Mouse (Mus musculus) liver, embryonic 14.5 days (tissue): Measurements from ENCODE around the gene Draxin. TPM values are rescaled to one million over a fixed set of nuclear protein-coding genes. Genes with fewer than 3 reads are reported as not detected.

Experiments used
- ATAC-seq: fragments of 200-750 bp; cut with Nextera tagmentation; 2 replicates; pipeline ENCODE4 v1.8.0; 2017; ENCODE audit warnings: moderate number of reproducible peaks, mild to moderate bottlenecking, moderate library complexity; ENCODE audit not compliant: insufficient read depth
- DNase-seq, 3 experiments: peaks; one replicate each; pipeline ENCODE4 v3.0.0-alpha.2; 2012 to 2013; ENCODE audit warnings: low read depth in 3 of 3, low spot score in 3 of 3
- H3K27ac ChIP-seq: fragments of 300-500 bp; sonication (generic); 2 replicates; pipeline ENCODE4 v1.5.1; 2014; ENCODE audit warnings: moderate library complexity, mild to moderate bottlenecking, control low read depth, inconsistent platforms
- H3K27me3 ChIP-seq: fragments of 300-500 bp; sonication (generic); 2 replicates; pipeline ENCODE4 v1.6.1; 2014; ENCODE audit warnings: mild to moderate bottlenecking, low read length, moderate library complexity; ENCODE audit not compliant: control insufficient read depth, insufficient read depth
- H3K36me3 ChIP-seq: fragments of 300-500 bp; sonication (generic); replicated peaks from 2 replicates; pipeline ENCODE4 v1.6.1; 2014; ENCODE audit warnings: low read depth; ENCODE audit not compliant: control insufficient read depth, insufficient read depth
- H3K4me1 ChIP-seq, 2 experiments: fragments of 200-500 bp in 1 of 2; fragments of 300-500 bp in 1 of 2; sonication (generic) in 1 of 2; replicated peaks; 2 replicates each; pipeline ENCODE4 v1.6.1; 2012 to 2014; ENCODE audit warnings: antibody characterized with exemption in 1 of 2, inconsistent platforms in 1 of 2, low read length in 1 of 2; ENCODE audit not compliant: control insufficient read depth in 2 of 2, insufficient read depth in 2 of 2
- H3K4me2 ChIP-seq: fragments of 300-500 bp; sonication (generic); 2 replicates; pipeline ENCODE4 v1.6.1; 2014; ENCODE audit warnings: low read depth, mild to moderate bottlenecking, control low read depth, moderate library complexity
- H3K4me3 ChIP-seq, 2 experiments: fragments of 200-500 bp in 1 of 2; fragments of 300-500 bp in 1 of 2; sonication (generic) in 1 of 2; 2 replicates each; pipeline ENCODE4 v1.5.1; 2012 to 2014; ENCODE audit warnings: low read depth in 2 of 2, low read length in 2 of 2, mild to moderate bottlenecking in 2 of 2, control low read depth in 1 of 2, inconsistent platforms in 1 of 2, moderate library complexity in 1 of 2; ENCODE audit not compliant: insufficient read depth in 1 of 2
- H3K9ac ChIP-seq: fragments of 300-500 bp; sonication (generic); replicated peaks from 2 replicates; pipeline ENCODE4 v1.6.1; 2014; ENCODE audit warnings: mild to moderate bottlenecking, control low read depth, moderate library complexity
- H3K9me3 ChIP-seq: fragments of 300-500 bp; sonication (generic); 2 replicates; pipeline ENCODE4 v1.6.1; 2016; ENCODE audit warnings: low read length, mixed read lengths; ENCODE audit not compliant: control insufficient read depth
- CTCF ChIP-seq: IDR thresholded peaks from 2 replicates; pipeline ENCODE4 v1.5.1; 2016; ENCODE audit warnings: antibody characterized with exemption, low read depth, control low read depth
- EP300 ChIP-seq: IDR thresholded peaks from 2 replicates; pipeline ENCODE4 v1.6.1; 2016; ENCODE audit warnings: antibody characterized with exemption, low read depth
- WGBS: fragments of 180-500 bp; shearing (Covaris S2); extraction: QIAGEN DNeasy Blood & Tissue Kit; methylation state at CpG from one replicate; pipeline ENCODE4 v1.1.7; 2014; ENCODE audit not compliant: insufficient replicate concordance; 5-methylcytosine and 5-hydroxymethylcytosine counted together
- polyA plus RNA-seq, 2 experiments: library from polyadenylated mRNA; depleted of rRNA in 1 of 2; stranded (reverse) in 1 of 2; unstranded in 1 of 2; fragments of >200 nt; fragmentation: Nextera tagmentation in 1 of 2; extraction: Ambion mirVana in 1 of 2; gene quantifications; 2 replicates each; pipeline versions ENCODE4 v1.2.1 to v1.2.3; 2012 to 2014

Gene Draxin
- polyA plus RNA-seq, 2 experiments = 0.05 to 0.16 TPM

- TF ChIP-seq EP300 (no peak), CTCF (no peak)
- Histone ChIP-seq H3K9me3 (no peaks in the 10 kb centered on the region), H3K4me1 (no peaks in the 10 kb centered on the region), H3K27ac (no peak overlapping the region), H3K27me3 (no peaks in the 10 kb centered on the region), H3K4me2 (no peak overlapping the region), H3K4me3 (no peak overlapping the region), H3K36me3 (no peaks in the 10 kb centered on the region), H3K9ac (no peak overlapping the region)
- WGBS = 16% methylated on average over 7 of the region's 7 CpGs
- DNase-seq (no peak), ATAC-seq (peak; percentile 41; the same call in 1 of the 2 replicates)
Measured at GRCm38 (mm10) chr4:148108565-148109100, 21.9 kb downstream of the Draxin start.

GRCm38 (mm10) chr4:148107621-148108291 lies 22.7 kb downstream of the Draxin start:
- ATAC-seq = no peak
- TF ChIP-seq CTCF (no peak), EP300 (no peak)
- Histone ChIP-seq H3K9ac (no peak overlapping the region), H3K36me3 (no peaks in the 10 kb centered on the region), H3K4me3 (no peak overlapping the region), H3K9me3 (no peaks in the 10 kb centered on the region), H3K27ac (no peak overlapping the region), H3K4me2 (no peak overlapping the region), H3K4me1 (no peaks in the 10 kb centered on the region), H3K27me3 (no peaks in the 10 kb centered on the region)
- WGBS = 51% methylated on average over 22 of the region's 22 CpGs
- no peak for DNase-seq

- 70% methylated on average over 3 of the region's 3 CpGs for WGBS
- Histone ChIP-seq H3K4me3 (no peak overlapping the region), H3K9me3 (no peaks in the 10 kb centered on the region), H3K9ac (no peak overlapping the region), H3K4me2 (no peak overlapping the region), H3K4me1 (no peaks in the 10 kb centered on the region), H3K27me3 (no peaks in the 10 kb centered on the region; the same call in 1 of the 2 replicates), H3K36me3 (no peaks in the 10 kb centered on the region), H3K27ac (no peak overlapping the region)
- TF ChIP-seq EP300 = no peak
- ATAC-seq (no peak), DNase-seq (no peak)
Measured at GRCm38 (mm10) chr4:148104146-148104545, 26.4 kb downstream of the Draxin start.

GRCm38 (mm10) chr4:148101801-148102527 lies 28.5 kb downstream of the Draxin start:
- Histone ChIP-seq H3K27ac (no peak overlapping the region), H3K4me2 (peak overlapping the region; percentile 43), H3K36me3 (no peaks in the 10 kb centered on the region), H3K4me1 (no peaks in the 10 kb centered on the region), H3K9ac (no peak overlapping the region), H3K27me3 (no peaks in the 10 kb centered on the region; the same call in 1 of the 2 replicates), H3K9me3 (no peaks in the 10 kb centered on the region), H3K4me3 (0 out of 4 replicates have a peak overlapping the region, but pooled peaks of 1 of the 2 experiments have one; percentile 6)
- TF ChIP-seq CTCF = peak; percentile 51
- no peak for TF ChIP-seq EP300
- WGBS = 13% methylated on average over 29 of the region's 29 CpGs
- peak; percentile 41; the same call in 1 of the 2 replicates for ATAC-seq
- DNase-seq = no peak

GRCm38 (mm10) chr4:148098666-148099065 lies 31.8 kb downstream of the Draxin start:
- Histone ChIP-seq H3K4me3 (no peak overlapping the region), H3K36me3 (no peaks in the 10 kb centered on the region), H3K4me1 (no peaks in the 10 kb centered on the region), H3K9me3 (no peaks in the 10 kb centered on the region), H3K4me2 (no peak overlapping the region), H3K9ac (no peak overlapping the region), H3K27me3 (no peaks in the 10 kb centered on the region; the same call in 1 of the 2 replicates), H3K27ac (no peak overlapping the region)
- TF ChIP-seq EP300 (no peak), CTCF (no peak)
- ATAC-seq = no peak
- DNase-seq = no peak
- WGBS = 52% methylated on average over 3 of the region's 3 CpGs
